Mouse (Mus musculus) lung, embryonic 16.5 days (tissue): ENCODE measurements around the gene Crb2. TPM values are rescaled to one million over a fixed set of nuclear protein-coding genes. Genes with fewer than 3 reads are reported as not detected.
A peak's percentile ranks its signal among the peaks of the same experiment; 100 is the strongest.

ENCODE experiments used
- ATAC-seq: fragments of 200-750 bp; cut with Nextera tagmentation; 2 replicates; pipeline ENCODE4 v1.8.0; 2017; ENCODE audit warnings: low read depth, mild to moderate bottlenecking, moderate library complexity
- H3K27ac ChIP-seq: fragments of 300-500 bp; sonication (generic); 2 replicates; pipeline ENCODE4 v1.5.1; 2014; ENCODE audit warnings: mild to moderate bottlenecking, control low read depth, low read length
- H3K27me3 ChIP-seq: fragments of 300-500 bp; sonication (generic); 2 replicates; pipeline ENCODE4 v1.6.1; 2014; ENCODE audit warnings: low read depth, low read length, mixed read lengths; ENCODE audit not compliant: control insufficient read depth, insufficient read depth
- H3K36me3 ChIP-seq: fragments of 300-500 bp; sonication (generic); 2 replicates; pipeline ENCODE4 v1.6.1; 2014; ENCODE audit warnings: low read length; ENCODE audit not compliant: control insufficient read depth, insufficient read depth
- H3K4me1 ChIP-seq: fragments of 300-500 bp; sonication (generic); replicated peaks from 2 replicates; pipeline ENCODE4 v1.6.1; 2014; ENCODE audit warnings: low read length, mixed read lengths; ENCODE audit not compliant: control insufficient read depth, insufficient read depth
- H3K4me2 ChIP-seq: fragments of 300-500 bp; sonication (generic); 2 replicates; pipeline ENCODE4 v1.6.1; 2014; ENCODE audit warnings: low read depth, low read length, control low read depth
- H3K4me3 ChIP-seq: fragments of 300-500 bp; sonication (generic); 2 replicates; pipeline ENCODE4 v1.5.1; 2014; ENCODE audit warnings: mild to moderate bottlenecking, low read length, control low read depth
- H3K9ac ChIP-seq: fragments of 300-500 bp; sonication (generic); 2 replicates; pipeline ENCODE4 v1.6.1; 2014; ENCODE audit warnings: low read length, control low read depth
- H3K9me3 ChIP-seq: fragments of 300-500 bp; sonication (generic); 2 replicates; pipeline ENCODE4 v1.6.1; 2016; ENCODE audit warnings: low read length; ENCODE audit not compliant: control insufficient read depth
- WGBS: fragments of 180-500 bp; shearing (Covaris S2); extraction: QIAGEN DNeasy Blood & Tissue Kit; methylation state at CpG from one replicate; pipeline ENCODE4 v1.1.7; 2014; 5-methylcytosine and 5-hydroxymethylcytosine counted together
- polyA plus RNA-seq: library from polyadenylated mRNA; unstranded; fragments of >200 nt; fragmentation: Nextera tagmentation; extraction: Ambion mirVana; gene quantifications from 2 replicates; pipeline ENCODE4 v1.2.1, GENCODE M21; 2015

The Crb2 gene
- polyA plus RNA-seq, 1 experiment from 2014 or later = 0.88 TPM

GRCm38 (mm10) chr2:37832253-37832652, 56.2 kb downstream of the Crb2 start:
- Histone ChIP-seq H3K4me2 (no peak overlapping the region), H3K27me3 (no peaks in the 10 kb centered on the region), H3K4me3 (no peak overlapping the region), H3K27ac (no peak overlapping the region), H3K9ac (no peak overlapping the region), H3K9me3 (no peaks in the 10 kb centered on the region), H3K36me3 (no peaks in the 10 kb centered on the region), H3K4me1 (no peaks in the 10 kb centered on the region)
- 71% methylated on average over 10 of the region's 10 CpGs for WGBS
- no peak for ATAC-seq

GRCm38 (mm10) chr2:37836926-37837325, 60.9 kb downstream of the Crb2 start:
- Histone ChIP-seq H3K4me1 (no peaks in the 10 kb centered on the region; the same call in 1 of the 2 replicates), H3K36me3 (no peaks in the 10 kb centered on the region), H3K9me3 (no peaks in the 10 kb centered on the region), H3K9ac (no peak overlapping the region), H3K27me3 (no peaks in the 10 kb centered on the region), H3K27ac (no peak overlapping the region), H3K4me3 (no peak overlapping the region), H3K4me2 (no peak overlapping the region)
- 94% methylated on average over 3 of the region's 3 CpGs for WGBS
- no peak for ATAC-seq

- no peak for ATAC-seq
- no peak overlapping the region for H3K27ac ChIP-seq
- no peak overlapping the region for H3K9ac ChIP-seq
- H3K36me3 ChIP-seq = no peaks in the 10 kb centered on the region
- peaks cover 4% of the 10 kb centered on the region for H3K4me1 ChIP-seq
- WGBS = 89% methylated on average over 3 of the region's 3 CpGs
- no peaks in the 10 kb centered on the region for H3K9me3 ChIP-seq
- H3K4me2 ChIP-seq = no peak overlapping the region
- no peaks in the 10 kb centered on the region for H3K27me3 ChIP-seq
- H3K4me3 ChIP-seq = no peak overlapping the region
These were observed 61.5 kb downstream of the Crb2 start for GRCm38 (mm10) chr2:37837542-37837941.

GRCm38 (mm10) chr2:37838202-37838984, 62.3 kb downstream of the Crb2 start:
- H3K27me3 ChIP-seq = no peaks in the 10 kb centered on the region
- no peak overlapping the region for H3K27ac ChIP-seq
- H3K9me3 ChIP-seq = no peaks in the 10 kb centered on the region
- H3K9ac ChIP-seq = no peak overlapping the region
- ATAC-seq = no peak
- H3K4me3 ChIP-seq = no peak overlapping the region
- H3K4me2 ChIP-seq = no peak overlapping the region
- H3K4me1 ChIP-seq = peaks cover 7% of the 10 kb centered on the region
- WGBS = 70% methylated on average over 7 of the region's 7 CpGs
- no peaks in the 10 kb centered on the region for H3K36me3 ChIP-seq

DNA sequence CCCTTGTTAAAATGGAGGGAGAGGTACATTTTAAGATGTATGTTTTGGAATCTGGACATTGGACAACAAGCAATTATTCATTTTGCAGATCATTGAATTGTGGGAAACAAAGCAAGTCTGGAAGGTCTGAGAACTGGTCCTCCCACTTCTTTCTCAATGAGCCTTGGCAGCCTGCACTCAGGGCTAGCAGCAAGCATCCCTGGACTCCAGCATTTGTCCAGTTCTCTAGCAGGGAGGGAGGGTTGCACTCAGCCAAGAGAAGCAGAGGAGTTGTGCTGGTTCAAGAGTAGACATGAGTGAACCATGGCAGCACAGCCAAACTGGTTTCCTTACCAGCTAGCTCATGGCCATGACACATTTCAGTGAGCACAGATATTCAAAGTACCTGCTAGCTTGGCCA, 63.9 kb downstream of the Crb2 start:
- Histone ChIP-seq H3K9me3 (no peaks in the 10 kb centered on the region), H3K27ac (no peak overlapping the region), H3K4me1 (peaks cover 7% of the 10 kb centered on the region), H3K9ac (no peak overlapping the region), H3K4me2 (no peak overlapping the region), H3K36me3 (no peaks in the 10 kb centered on the region), H3K27me3 (no peaks in the 10 kb centered on the region), H3K4me3 (no peak overlapping the region)
- ATAC-seq = no peak

DNA sequence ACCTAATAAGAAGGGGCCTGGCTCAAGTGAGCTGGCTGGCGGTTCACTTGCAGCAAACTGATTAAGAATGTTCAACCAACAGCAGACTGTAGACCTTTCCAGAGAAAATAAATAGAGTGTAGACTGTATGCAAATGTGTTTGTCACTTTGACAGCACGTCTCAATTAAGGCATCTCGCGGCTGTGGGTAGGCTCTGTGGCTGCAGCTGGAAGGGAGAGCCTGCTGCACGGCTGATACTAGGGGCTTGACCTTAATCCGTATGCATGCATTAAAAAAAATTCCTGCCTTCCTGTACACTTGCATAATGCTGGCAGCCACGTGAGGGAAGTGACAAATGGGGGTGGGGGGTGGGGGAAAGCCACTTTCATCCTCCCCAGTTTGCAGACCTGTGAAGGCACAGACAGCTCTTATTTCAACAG, 66.1 kb downstream of the Crb2 start:
- H3K4me2 ChIP-seq = no peak overlapping the region
- H3K9me3 ChIP-seq = no peaks in the 10 kb centered on the region
- no peak overlapping the region for H3K9ac ChIP-seq
- H3K4me1 ChIP-seq = peaks cover 7% of the 10 kb centered on the region
- WGBS = 18% methylated on average over 7 of the region's 7 CpGs
- H3K27me3 ChIP-seq = no peaks in the 10 kb centered on the region
- no peaks in the 10 kb centered on the region for H3K36me3 ChIP-seq
- H3K27ac ChIP-seq = no peak overlapping the region
- H3K4me3 ChIP-seq = no peak overlapping the region
- 0 out of 2 replicates have a peak, but pooled peaks have one; percentile 26 for ATAC-seq

- H3K9ac ChIP-seq = no peak overlapping the region
- no peak overlapping the region for H3K4me2 ChIP-seq
- H3K9me3 ChIP-seq = no peaks in the 10 kb centered on the region
- H3K4me3 ChIP-seq = no peak overlapping the region
- 0 out of 2 replicates have a peak, but pooled peaks have one; percentile 34 for ATAC-seq
- H3K27ac ChIP-seq = no peak overlapping the region
- H3K4me1 ChIP-seq = peaks cover 7% of the 10 kb centered on the region
- no peaks in the 10 kb centered on the region for H3K36me3 ChIP-seq
- H3K27me3 ChIP-seq = no peaks in the 10 kb centered on the region
- WGBS = 34% methylated on average over 4 of the region's 4 CpGs
These were observed 66.7 kb downstream of the Crb2 start for GRCm38 (mm10) chr2:37842719-37843118.

Other genes with a start within 250 kb of the Crb2 start
- gene Strbp, start 72.4 kb upstream of the Crb2 start, polyA plus RNA-seq = 31.1 and 33.4 TPM in 2 replicates